Mouse (Mus musculus) embryonic facial prominence, embryonic 14.5 days (tissue): ENCODE measurements at regions not wholly inside any gene's neighbourhood (a gene's known extent, or its start where the extent isn't known, plus 50 kb on each side); places are given as distances from the start of the nearest gene placed in this dataset.
A peak's percentile ranks its signal among the peaks of the same experiment; 100 is the strongest.
"Not testable (repeated sequence)": the region's sequence is repeated elsewhere in the genome, so short reads cannot be mapped to it uniquely, and the experiment has no call there.

Experiments used
- ATAC-seq: fragments of 200-750 bp; cut with Nextera tagmentation; 2 replicates; pipeline ENCODE4 v1.8.0; 2017; ENCODE audit warnings: low read depth, moderate number of reproducible peaks, moderate TSS enrichment
- DNase-seq: peaks from one replicate; pipeline ENCODE4 v3.0.0-alpha.2; 2015; ENCODE audit warnings: low spot score
- H3K27ac ChIP-seq: fragments of 300-500 bp; sonication (generic); replicated peaks from 2 replicates; pipeline ENCODE4 v1.5.1; 2014; ENCODE audit warnings: low read depth, mild to moderate bottlenecking, low read length, moderate library complexity
- H3K27me3 ChIP-seq: fragments of 300-500 bp; sonication (generic); replicated peaks from 2 replicates; pipeline ENCODE4 v1.6.1; 2014; ENCODE audit warnings: low read length; ENCODE audit not compliant: control insufficient read depth, insufficient read depth
- H3K36me3 ChIP-seq: fragments of 300-500 bp; sonication (generic); 2 replicates; pipeline ENCODE4 v1.6.1; 2014; ENCODE audit warnings: low read length, mixed read lengths; ENCODE audit not compliant: control insufficient read depth, insufficient read depth
- H3K4me1 ChIP-seq: fragments of 300-500 bp; sonication (generic); 2 replicates; pipeline ENCODE4 v1.6.1; 2014; ENCODE audit warnings: antibody characterized with exemption, low read length; ENCODE audit not compliant: control insufficient read depth, insufficient read depth
- H3K4me2 ChIP-seq: fragments of 300-500 bp; sonication (generic); 2 replicates; pipeline ENCODE4 v1.6.1; 2014; ENCODE audit warnings: low read depth, mild to moderate bottlenecking, low read length, moderate library complexity, mixed read lengths
- H3K4me3 ChIP-seq: fragments of 300-500 bp; sonication (generic); 2 replicates; pipeline ENCODE4 v1.5.1; 2014; ENCODE audit warnings: low read depth, mild to moderate bottlenecking, low read length
- H3K9ac ChIP-seq: fragments of 300-500 bp; sonication (generic); 2 replicates; pipeline ENCODE4 v1.6.1; 2014; ENCODE audit warnings: low read depth, mild to moderate bottlenecking, low read length, moderate library complexity, mixed read lengths
- H3K9me3 ChIP-seq: fragments of 300-500 bp; sonication (generic); 2 replicates; pipeline ENCODE4 v1.6.1; 2016; ENCODE audit warnings: low read length; ENCODE audit not compliant: control insufficient read depth
- WGBS: fragments of 180-500 bp; shearing (Covaris S2); extraction: QIAGEN DNeasy Blood & Tissue Kit; methylation state at CpG from one replicate; pipeline ENCODE4 v1.1.7; 2014; 5-methylcytosine and 5-hydroxymethylcytosine counted together

GRCm38 (mm10) chr1:50025766-50026165, 874.7 kb upstream of the Tmeff2 start:
- not testable (repeated sequence) for H3K27ac ChIP-seq, H3K4me3 ChIP-seq, H3K36me3 ChIP-seq, H3K4me2 ChIP-seq, H3K27me3 ChIP-seq, H3K9me3 ChIP-seq, DNase-seq, H3K4me1 ChIP-seq, H3K9ac ChIP-seq, ATAC-seq
- 82% methylated on average over 8 of the region's 8 CpGs for WGBS

GRCm38 (mm10) chr1:50035261-50035660, 865.2 kb upstream of the Tmeff2 start:
- H3K36me3 ChIP-seq, result no peaks in the 10 kb centered on the region
- 66% methylated on average over 3 of the region's 3 CpGs for WGBS
- H3K9ac ChIP-seq, result no peak overlapping the region
- H3K4me3 ChIP-seq, result no peak overlapping the region
- H3K27me3 ChIP-seq, result no peaks in the 10 kb centered on the region
- ATAC-seq (no peak), DNase-seq (no peak)
- H3K4me1 ChIP-seq, result no peaks in the 10 kb centered on the region
- H3K9me3 ChIP-seq, result no peaks in the 10 kb centered on the region
- H3K4me2 ChIP-seq, result no peak overlapping the region
- H3K27ac ChIP-seq, result no peak overlapping the region

DNA sequence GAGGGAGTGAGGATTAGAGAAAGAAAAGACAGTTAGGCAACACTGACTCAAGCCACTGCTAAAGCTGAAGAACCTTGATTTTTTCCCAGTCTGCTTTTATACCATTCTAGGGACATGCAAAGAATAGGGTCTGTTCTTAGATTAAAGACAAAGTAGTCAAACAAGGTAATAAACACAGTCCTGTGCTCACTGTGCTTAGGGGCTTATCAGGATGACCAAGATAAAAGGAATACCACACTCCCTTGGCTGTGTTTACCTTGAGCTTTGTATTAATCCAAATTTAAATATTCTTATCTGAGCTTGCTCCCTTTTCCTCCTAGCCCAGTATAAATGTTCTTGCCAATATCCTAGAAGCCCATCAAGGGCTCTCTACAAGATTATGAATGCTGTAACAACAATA, 854.6 kb upstream of the Tmeff2 start:
- no peak overlapping the region for H3K4me3 ChIP-seq
- no peaks in the 10 kb centered on the region for H3K4me1 ChIP-seq
- no peak for DNase-seq
- H3K4me2 ChIP-seq, result no peak overlapping the region
- no peak overlapping the region for H3K27ac ChIP-seq
- no peak overlapping the region for H3K9ac ChIP-seq
- ATAC-seq, result no peak
- H3K27me3 ChIP-seq, result no peaks in the 10 kb centered on the region
- no peaks in the 10 kb centered on the region for H3K9me3 ChIP-seq
- H3K36me3 ChIP-seq, result no peaks in the 10 kb centered on the region

- DNase-seq, result peak; percentile 69
- no peaks in the 10 kb centered on the region for H3K9me3 ChIP-seq
- no peak overlapping the region for H3K27ac ChIP-seq
- no peak overlapping the region for H3K4me2 ChIP-seq
- H3K36me3 ChIP-seq, result no peaks in the 10 kb centered on the region
- H3K27me3 ChIP-seq, result no peaks in the 10 kb centered on the region
- no peak overlapping the region for H3K4me3 ChIP-seq
- no peaks in the 10 kb centered on the region for H3K4me1 ChIP-seq
- H3K9ac ChIP-seq, result no peak overlapping the region
- ATAC-seq, result no peak
Measured at GRCm38 (mm10) chr1:50089731-50090130, 810.7 kb upstream of the Tmeff2 start.
